Mouse (Mus musculus): ENCODE measurements at regions not wholly inside any gene's neighbourhood (a gene's known extent, or its start where the extent isn't known, plus 50 kb on each side); places are given as distances from the start of the nearest gene placed in this dataset.
A peak's percentile ranks its signal among the peaks of the same experiment; 100 is the strongest.

DNA sequence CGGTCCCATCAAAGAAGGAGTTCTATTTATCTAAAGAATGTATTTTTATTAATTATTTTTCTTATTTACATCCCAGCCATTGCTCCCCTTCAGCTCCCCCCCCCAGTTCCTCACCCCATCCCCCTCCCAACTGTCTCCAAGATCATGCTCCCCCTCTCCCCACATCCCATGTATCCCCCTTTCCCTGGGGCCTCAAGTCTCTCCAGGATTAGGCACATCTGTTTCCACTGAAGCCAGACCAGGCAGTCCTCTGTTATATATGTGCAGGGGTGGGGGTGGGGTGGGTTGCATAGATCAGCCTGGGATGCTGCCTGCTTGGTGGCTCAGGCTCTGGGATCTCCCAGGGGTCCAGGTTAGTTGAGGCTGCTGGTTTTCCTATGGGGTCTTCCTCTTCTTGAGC, 316.8 kb upstream of the Pappa start:
- Histone ChIP-seq H3K4me1 (ENCODE audit: control insufficient read depth, insufficient read depth, low read length) (0 out of 2 replicates have a peak, but pooled peaks cover 5% of the 10 kb centered on the region), H3K9me3 (ENCODE audit: control insufficient read depth, low read length) (no peaks in the 10 kb centered on the region), H3K27me3 (replicated peaks; ENCODE audit: control insufficient read depth, insufficient read depth, low read length) (no peaks in the 10 kb centered on the region), H3K4me3 (ENCODE audit: low read depth, low read length) (no peak overlapping the region), H3K9ac (ENCODE audit: low read depth, low read length) (no peak overlapping the region), H3K27ac (replicated peaks; ENCODE audit: low read depth, low read length) (no peak overlapping the region), H3K36me3 (ENCODE audit: control insufficient read depth, insufficient read depth, low read length) (no peaks in the 10 kb centered on the region), H3K4me2 (ENCODE audit: low read depth, low read length) (no peak overlapping the region)
- WGBS = 76% methylated on average over 1 of the region's 1 CpGs
- DNase-seq (ENCODE audit: low spot score) = no peak
- no peak for ATAC-seq (ENCODE audit: low read depth)

DNA sequence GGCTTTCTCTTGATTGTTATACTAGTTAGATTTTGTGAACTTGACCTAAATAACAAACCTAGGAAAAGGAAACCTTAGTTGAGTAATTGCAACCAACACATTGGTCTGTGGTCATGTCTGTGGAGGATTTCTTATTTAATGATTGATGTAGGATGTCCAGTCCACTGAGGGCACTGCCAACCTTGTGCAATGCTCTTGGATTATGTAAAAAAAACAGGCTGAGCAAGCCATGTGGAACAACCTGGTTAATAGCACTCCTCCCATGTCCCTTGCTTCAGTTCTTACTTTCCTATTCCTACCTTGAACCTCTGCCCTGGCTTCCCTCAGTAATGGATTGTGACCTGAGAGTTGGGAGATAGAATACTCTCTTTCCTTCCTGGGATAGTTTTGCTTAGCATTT, 312.0 kb upstream of the Pappa start:
- no peaks in the 10 kb centered on the region for H3K9me3 ChIP-seq (ENCODE audit: control insufficient read depth, low read length)
- H3K9ac ChIP-seq (ENCODE audit: low read depth, low read length) = no peak overlapping the region
- H3K4me2 ChIP-seq (ENCODE audit: low read depth, low read length) = no peak overlapping the region
- H3K27ac ChIP-seq (replicated peaks; ENCODE audit: low read depth, low read length) = no peak overlapping the region
- H3K4me3 ChIP-seq (ENCODE audit: low read depth, low read length) = no peak overlapping the region
- no peaks in the 10 kb centered on the region for H3K36me3 ChIP-seq (ENCODE audit: control insufficient read depth, insufficient read depth, low read length)
- ATAC-seq (ENCODE audit: low read depth) (no peak), DNase-seq (ENCODE audit: low spot score) (no peak)
- no peaks in the 10 kb centered on the region for H3K27me3 ChIP-seq (replicated peaks; ENCODE audit: control insufficient read depth, insufficient read depth, low read length)
- no peaks in the 10 kb centered on the region for H3K4me1 ChIP-seq (ENCODE audit: control insufficient read depth, insufficient read depth, low read length)

- Histone ChIP-seq H3K9me3 (ENCODE audit: control insufficient read depth, low read length) (no peaks in the 10 kb centered on the region), H3K4me2 (ENCODE audit: low read depth, low read length) (no peak overlapping the region), H3K4me3 (ENCODE audit: low read depth, low read length) (no peak overlapping the region), H3K36me3 (ENCODE audit: control insufficient read depth, insufficient read depth, low read length) (no peaks in the 10 kb centered on the region), H3K4me1 (ENCODE audit: control insufficient read depth, insufficient read depth, low read length) (no peaks in the 10 kb centered on the region), H3K27me3 (replicated peaks; ENCODE audit: control insufficient read depth, insufficient read depth, low read length) (no peaks in the 10 kb centered on the region), H3K27ac (replicated peaks; ENCODE audit: low read depth, low read length) (no peak overlapping the region), H3K9ac (ENCODE audit: low read depth, low read length) (no peak overlapping the region)
- DNase-seq (ENCODE audit: low spot score) (no peak), ATAC-seq (ENCODE audit: low read depth) (no peak)
- WGBS = 56% methylated on average over 4 of the region's 4 CpGs
Measured at GRCm38 (mm10) chr4:64812812-64813211, 311.2 kb upstream of the Pappa start.

GRCm38 (mm10) chr4:64832882-64833281, 291.1 kb upstream of the Pappa start:
- WGBS = 55% methylated on average over 2 of the region's 2 CpGs
- no peak for ATAC-seq (ENCODE audit: low read depth)
- peak; percentile 10 for DNase-seq (ENCODE audit: low spot score)

GRCm38 (mm10) chr4:64874521-64874920, 249.5 kb upstream of the Pappa start:
- no peaks in the 10 kb centered on the region for H3K27me3 ChIP-seq (replicated peaks; ENCODE audit: control insufficient read depth, insufficient read depth, low read length)
- WGBS = 53% methylated on average over 2 of the region's 2 CpGs
- ATAC-seq (ENCODE audit: low read depth) (no peak), DNase-seq (ENCODE audit: low spot score) (no peak)
- H3K4me1 ChIP-seq (ENCODE audit: control insufficient read depth, insufficient read depth, low read length) = no peaks in the 10 kb centered on the region
- no peak overlapping the region for H3K27ac ChIP-seq (replicated peaks; ENCODE audit: low read depth, low read length)
- H3K4me3 ChIP-seq (ENCODE audit: low read depth, low read length) = no peak overlapping the region
- H3K9ac ChIP-seq (ENCODE audit: low read depth, low read length) = no peak overlapping the region
- H3K4me2 ChIP-seq (ENCODE audit: low read depth, low read length) = no peak overlapping the region
- no peaks in the 10 kb centered on the region for H3K9me3 ChIP-seq (ENCODE audit: control insufficient read depth, low read length)
- H3K36me3 ChIP-seq (ENCODE audit: control insufficient read depth, insufficient read depth, low read length) = no peaks in the 10 kb centered on the region

More at GRCm38 (mm10) chr4:64832882-64833281, 291.1 kb upstream of the Pappa start:
- no peak overlapping the region for H3K4me3 ChIP-seq (ENCODE audit: low read depth, low read length)
- no peaks in the 10 kb centered on the region for H3K4me1 ChIP-seq (ENCODE audit: control insufficient read depth, insufficient read depth, low read length)
- H3K27ac ChIP-seq (replicated peaks; ENCODE audit: low read depth, low read length) = no peak overlapping the region
- no peak overlapping the region for H3K9ac ChIP-seq (ENCODE audit: low read depth, low read length)
- H3K36me3 ChIP-seq (ENCODE audit: control insufficient read depth, insufficient read depth, low read length) = no peaks in the 10 kb centered on the region
- no peak overlapping the region for H3K4me2 ChIP-seq (ENCODE audit: low read depth, low read length)
- H3K27me3 ChIP-seq (replicated peaks; ENCODE audit: control insufficient read depth, insufficient read depth, low read length) = no peaks in the 10 kb centered on the region
- no peaks in the 10 kb centered on the region; the same call in 1 of the 2 replicates for H3K9me3 ChIP-seq (ENCODE audit: control insufficient read depth, low read length)

GRCm38 (mm10) chr4:64876924-64877323, 247.1 kb upstream of the Pappa start:
- no peaks in the 10 kb centered on the region for H3K4me1 ChIP-seq (ENCODE audit: control insufficient read depth, insufficient read depth, low read length)
- no peak overlapping the region for H3K27ac ChIP-seq (replicated peaks; ENCODE audit: low read depth, low read length)
- no peaks in the 10 kb centered on the region for H3K9me3 ChIP-seq (ENCODE audit: control insufficient read depth, low read length)
- DNase-seq (ENCODE audit: low spot score) (no peak), ATAC-seq (ENCODE audit: low read depth) (no peak)
- no peak overlapping the region for H3K9ac ChIP-seq (ENCODE audit: low read depth, low read length)
- H3K36me3 ChIP-seq (ENCODE audit: control insufficient read depth, insufficient read depth, low read length) = no peaks in the 10 kb centered on the region
- H3K4me3 ChIP-seq (ENCODE audit: low read depth, low read length) = no peak overlapping the region
- no peaks in the 10 kb centered on the region for H3K27me3 ChIP-seq (replicated peaks; ENCODE audit: control insufficient read depth, insufficient read depth, low read length)
- WGBS = 96% methylated on average over 1 of the region's 1 CpGs
- H3K4me2 ChIP-seq (ENCODE audit: low read depth, low read length) = no peak overlapping the region

- H3K4me1 ChIP-seq (ENCODE audit: control insufficient read depth, insufficient read depth, low read length) = no peaks in the 10 kb centered on the region
Measured at GRCm38 (mm10) chr4:64897935-64898334, 226.0 kb upstream of the Pappa start.

DNA sequence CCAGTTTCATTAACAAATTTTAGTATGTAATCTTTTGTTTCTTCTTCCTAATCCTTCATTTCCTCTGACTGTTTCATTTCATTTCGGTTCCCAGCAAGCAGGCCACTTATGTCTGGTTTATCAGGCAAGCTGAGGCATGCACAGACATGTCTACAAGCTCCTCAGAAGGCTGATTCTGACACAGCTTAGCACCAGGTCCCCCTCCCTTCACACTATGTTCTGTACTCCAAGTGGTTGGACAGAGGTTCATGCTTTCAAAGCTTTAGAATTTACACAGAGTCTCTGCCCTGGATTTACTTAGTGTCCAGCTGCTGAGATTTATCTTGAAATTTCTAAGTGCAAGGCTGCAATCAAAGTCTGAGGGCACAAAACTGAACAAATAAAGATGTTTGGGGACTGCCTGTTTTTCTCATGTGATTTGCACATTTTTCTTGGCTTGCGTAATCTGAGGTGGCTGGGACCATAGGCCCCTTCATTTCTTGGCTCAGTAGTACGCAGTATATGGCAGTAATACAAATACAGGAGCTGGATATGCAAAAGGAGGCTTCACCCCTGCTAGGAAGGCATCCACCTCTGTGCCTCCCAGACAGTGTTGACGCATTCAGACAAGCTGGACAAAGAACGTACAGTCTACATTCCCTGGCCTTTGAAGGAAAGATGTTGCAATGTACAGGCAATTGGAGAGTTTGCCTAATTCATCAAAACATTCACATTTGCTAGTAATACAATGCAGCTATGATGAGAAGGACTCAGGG, 222.7 kb upstream of the Pappa start:
- Histone ChIP-seq H3K4me1 (ENCODE audit: control insufficient read depth, insufficient read depth, low read length) (no peaks in the 10 kb centered on the region), H3K4me3 (ENCODE audit: low read depth, low read length) (no peak overlapping the region), H3K36me3 (ENCODE audit: control insufficient read depth, insufficient read depth, low read length) (no peaks in the 10 kb centered on the region), H3K27me3 (replicated peaks; ENCODE audit: control insufficient read depth, insufficient read depth, low read length) (no peaks in the 10 kb centered on the region), H3K9ac (ENCODE audit: low read depth, low read length) (no peak overlapping the region), H3K4me2 (ENCODE audit: low read depth, low read length) (no peak overlapping the region), H3K9me3 (ENCODE audit: control insufficient read depth, low read length) (no peaks in the 10 kb centered on the region), H3K27ac (replicated peaks; ENCODE audit: low read depth, low read length) (no peak overlapping the region)
- DNase-seq (ENCODE audit: low spot score) (peak; percentile 46), ATAC-seq (ENCODE audit: low read depth) (peak; percentile 26; the same call in 1 of the 2 replicates)
- 48% methylated on average over 5 of the region's 5 CpGs for WGBS

More at GRCm38 (mm10) chr4:64897935-64898334, 226.0 kb upstream of the Pappa start:
- Histone ChIP-seq H3K4me3 (ENCODE audit: low read depth, low read length) (no peak overlapping the region), H3K36me3 (ENCODE audit: control insufficient read depth, insufficient read depth, low read length) (no peaks in the 10 kb centered on the region), H3K27ac (replicated peaks; ENCODE audit: low read depth, low read length) (no peak overlapping the region), H3K9ac (ENCODE audit: low read depth, low read length) (no peak overlapping the region), H3K27me3 (replicated peaks; ENCODE audit: control insufficient read depth, insufficient read depth, low read length) (no peaks in the 10 kb centered on the region), H3K4me2 (ENCODE audit: low read depth, low read length) (no peak overlapping the region), H3K9me3 (ENCODE audit: control insufficient read depth, low read length) (no peaks in the 10 kb centered on the region)
- WGBS = 55% methylated on average over 3 of the region's 3 CpGs
- peak; percentile 62; the same call in 1 of the 2 replicates for ATAC-seq (ENCODE audit: low read depth)
- peak; percentile 55 for DNase-seq (ENCODE audit: low spot score)

DNA sequence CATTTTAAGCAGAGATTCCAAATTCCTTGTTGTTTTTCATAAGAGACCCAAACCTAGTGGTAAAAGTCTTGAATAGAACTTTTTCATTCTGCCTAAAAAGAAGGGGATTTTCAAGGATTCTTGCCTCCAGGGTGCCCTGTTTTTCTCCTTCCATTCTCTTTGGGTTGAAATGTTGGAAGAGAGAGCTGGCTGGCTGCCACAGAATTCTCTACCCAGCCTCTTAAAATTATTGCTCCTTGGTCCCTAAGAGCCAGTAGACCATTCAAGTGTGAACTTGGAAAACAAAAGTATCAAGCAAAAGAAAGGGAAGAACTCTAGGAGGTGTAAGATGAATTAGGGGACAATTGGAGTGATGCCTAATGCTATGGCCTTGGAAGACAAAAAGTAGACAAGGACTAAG, 200.2 kb upstream of the Pappa start:
- peak; percentile 3 for DNase-seq (ENCODE audit: low spot score)

More for the DNA sequence above, 200.2 kb upstream of the Pappa start:
- Histone ChIP-seq H3K27ac (replicated peaks; ENCODE audit: low read depth, low read length) (no peak overlapping the region), H3K9me3 (ENCODE audit: control insufficient read depth, low read length) (no peaks in the 10 kb centered on the region), H3K36me3 (ENCODE audit: control insufficient read depth, insufficient read depth, low read length) (no peaks in the 10 kb centered on the region), H3K27me3 (replicated peaks; ENCODE audit: control insufficient read depth, insufficient read depth, low read length) (no peaks in the 10 kb centered on the region), H3K4me3 (ENCODE audit: low read depth, low read length) (no peak overlapping the region), H3K4me1 (ENCODE audit: control insufficient read depth, insufficient read depth, low read length) (no peaks in the 10 kb centered on the region), H3K4me2 (ENCODE audit: low read depth, low read length) (no peak overlapping the region), H3K9ac (ENCODE audit: low read depth, low read length) (no peak overlapping the region)
- ATAC-seq (ENCODE audit: low read depth) = no peak

Data from embryonic facial prominence, embryonic 14.5 days (tissue).